Mouse (Mus musculus) forebrain, embryonic 12.5 days (tissue): ENCODE results near the gene Ccdc137. TPM values are rescaled to one million over a fixed set of nuclear protein-coding genes. Genes with fewer than 3 reads are reported as not detected.
A peak's percentile ranks its signal among the peaks of the same experiment; 100 is the strongest.
"Not testable (repeated sequence)": the region's sequence is repeated elsewhere in the genome, so short reads cannot be mapped to it uniquely, and the experiment has no call there.

Source experiments
- ATAC-seq: fragments of 200-750 bp; cut with Nextera tagmentation; 2 replicates; pipeline ENCODE4 v1.8.0; 2017; ENCODE audit warnings: moderate TSS enrichment; ENCODE audit not compliant: low FRiP score
- H3K27ac ChIP-seq: fragments of 300-500 bp; sonication (generic); 2 replicates; pipeline ENCODE4 v1.5.1; 2016; ENCODE audit warnings: mild to moderate bottlenecking
- H3K27me3 ChIP-seq: fragments of 300-500 bp; sonication (generic); 2 replicates; pipeline ENCODE4 v1.6.1; 2016; ENCODE audit warnings: mild to moderate bottlenecking
- H3K36me3 ChIP-seq: fragments of 300-500 bp; sonication (generic); replicated peaks from 2 replicates; pipeline ENCODE4 v1.6.1; 2016; ENCODE audit warnings: mild to moderate bottlenecking
- H3K4me1 ChIP-seq: fragments of 300-500 bp; sonication (generic); 2 replicates; pipeline ENCODE4 v1.6.1; 2016
- H3K4me2 ChIP-seq: fragments of 300-500 bp; sonication (generic); 2 replicates; pipeline ENCODE4 v1.6.1; 2016; ENCODE audit warnings: mild to moderate bottlenecking, moderate library complexity
- H3K4me3 ChIP-seq: fragments of 300-500 bp; sonication (generic); replicated peaks from 2 replicates; pipeline ENCODE4 v1.5.1; 2016; ENCODE audit warnings: mild to moderate bottlenecking
- H3K9ac ChIP-seq: fragments of 300-500 bp; sonication (generic); 2 replicates; pipeline ENCODE4 v1.6.1; 2016; ENCODE audit warnings: mild to moderate bottlenecking
- H3K9me3 ChIP-seq: fragments of 300-500 bp; sonication (generic); 2 replicates; pipeline ENCODE4 v1.6.1; 2016
- WGBS: fragments of 180-500 bp; shearing (Covaris S2); methylation state at CpG from one replicate; pipeline ENCODE4 v1.1.7; 2016; 5-methylcytosine and 5-hydroxymethylcytosine counted together
- polyA plus RNA-seq: library from polyadenylated mRNA; unstranded; fragments of >200 nt; fragmentation: Nextera tagmentation; extraction: Ambion mirVana; gene quantifications from 2 replicates; pipeline ENCODE4 v1.2.1, GENCODE M21; 2016

The Ccdc137 gene
- polyA plus RNA-seq: 34.5 and 35.4 TPM in 2 replicates

GRCm38 (mm10) chr11:120457772-120458751 is at the start of gene Ccdc137, which contains the start of gene Oxld1:
Gene Ccdc137, plus strand, starts transcription at chr11:120458115.
Gene Oxld1, minus strand, starts transcription at chr11:120458068.
- peak; percentile 94 for ATAC-seq
- Histone ChIP-seq H3K4me1 (peaks cover 26% of the 10 kb centered on the region), H3K4me3 (peak within 1 kb of the TSS; percentile 86), H3K27ac (peak within 1 kb of the TSS; percentile 75), H3K9ac (peak within 1 kb of the TSS; percentile 93), H3K9me3 (no peaks in the 10 kb centered on the region), H3K36me3 (peaks cover 36% of the 10 kb centered on the region), H3K27me3 (no peaks in the 10 kb centered on the region), H3K4me2 (peak within 1 kb of the TSS; percentile 73)
- WGBS: 5% methylated on average over 62 of the region's 62 CpGs

GRCm38 (mm10) chr11:120413621-120414020 is 44.3 kb upstream of the Ccdc137 start:
- H3K27me3 ChIP-seq, H3K4me1 ChIP-seq, ATAC-seq, H3K4me3 ChIP-seq, H3K4me2 ChIP-seq, H3K9me3 ChIP-seq, H3K27ac ChIP-seq, H3K9ac ChIP-seq: not testable (repeated sequence)
- 97% methylated on average over 8 of the region's 10 CpGs for WGBS
- H3K36me3 ChIP-seq: peaks cover 95% of the 10 kb centered on the region

- Histone ChIP-seq H3K27me3 (no peaks in the 10 kb centered on the region), H3K36me3 (peaks cover 93% of the 10 kb centered on the region), H3K27ac (no peak overlapping the region), H3K9me3 (no peaks in the 10 kb centered on the region), H3K4me2 (no peak overlapping the region), H3K4me1 (no peaks in the 10 kb centered on the region), H3K4me3 (no peak overlapping the region), H3K9ac (no peak overlapping the region)
- 94% methylated on average over 7 of the region's 7 CpGs for WGBS
- no peak for ATAC-seq
Observed at GRCm38 (mm10) chr11:120417852-120418251, 40.1 kb upstream of the Ccdc137 start.

- no peak for ATAC-seq
- H3K9ac ChIP-seq: no peak overlapping the region
- no peaks in the 10 kb centered on the region for H3K4me1 ChIP-seq
- H3K27ac ChIP-seq: no peak overlapping the region
- H3K4me2 ChIP-seq: no peak overlapping the region
- WGBS: 96% methylated on average over 1 of the region's 1 CpGs
- H3K27me3 ChIP-seq: no peaks in the 10 kb centered on the region
- H3K9me3 ChIP-seq: no peaks in the 10 kb centered on the region
- no peak overlapping the region for H3K4me3 ChIP-seq
- peaks cover 90% of the 10 kb centered on the region for H3K36me3 ChIP-seq
Observed at GRCm38 (mm10) chr11:120418592-120418991, 39.3 kb upstream of the Ccdc137 start.

- peaks cover 83% of the 10 kb centered on the region for H3K36me3 ChIP-seq
- no peak for ATAC-seq
- no peaks in the 10 kb centered on the region for H3K9me3 ChIP-seq
- WGBS: 94% methylated on average over 13 of the region's 13 CpGs
- no peaks in the 10 kb centered on the region for H3K4me1 ChIP-seq
- no peak overlapping the region for H3K4me3 ChIP-seq
- no peak overlapping the region for H3K9ac ChIP-seq
- no peak overlapping the region for H3K4me2 ChIP-seq
- no peaks in the 10 kb centered on the region for H3K27me3 ChIP-seq
- H3K27ac ChIP-seq: no peak overlapping the region
Observed at GRCm38 (mm10) chr11:120422651-120423568, 35.0 kb upstream of the Ccdc137 start.

- Histone ChIP-seq H3K27me3 (no peaks in the 10 kb centered on the region), H3K9me3 (no peaks in the 10 kb centered on the region), H3K4me3 (no peak overlapping the region), H3K9ac (no peak overlapping the region), H3K27ac (no peak overlapping the region), H3K4me1 (no peaks in the 10 kb centered on the region), H3K36me3 (peaks cover 83% of the 10 kb centered on the region), H3K4me2 (no peak overlapping the region)
- no peak for ATAC-seq
- WGBS: 69% methylated on average over 9 of the region's 9 CpGs
Observed at GRCm38 (mm10) chr11:120423569-120424295, 34.2 kb upstream of the Ccdc137 start.

- 91% methylated on average over 3 of the region's 3 CpGs for WGBS
- H3K9me3 ChIP-seq: no peaks in the 10 kb centered on the region
- no peak for ATAC-seq
- no peak overlapping the region for H3K27ac ChIP-seq
- H3K27me3 ChIP-seq: no peaks in the 10 kb centered on the region
- H3K9ac ChIP-seq: no peak overlapping the region
- no peak overlapping the region for H3K4me3 ChIP-seq
- H3K4me2 ChIP-seq: no peak overlapping the region
- no peaks in the 10 kb centered on the region for H3K4me1 ChIP-seq
- peaks cover 63% of the 10 kb centered on the region for H3K36me3 ChIP-seq
Observed at GRCm38 (mm10) chr11:120426727-120427126, 31.2 kb upstream of the Ccdc137 start.

GRCm38 (mm10) chr11:120437152-120437856 is 20.6 kb upstream of the Ccdc137 start, which contains the start of gene Nploc4:
Gene Nploc4, minus strand, starts transcription at chr11:120437708.
- WGBS: under 1% methylated on average over 67 of the region's 77 CpGs
- H3K4me1 ChIP-seq: peaks cover 12% of the 10 kb centered on the region
- peak within 1 kb of the TSS; percentile 83 for H3K27ac ChIP-seq
- H3K9me3 ChIP-seq: no peaks in the 10 kb centered on the region
- H3K9ac ChIP-seq: peak within 1 kb of the TSS; percentile 96
- peaks cover 24% of the 10 kb centered on the region for H3K36me3 ChIP-seq
- peak; percentile 93 for ATAC-seq
- peak within 1 kb of the TSS; percentile 92 for H3K4me3 ChIP-seq
- 0 out of 2 replicates have a peak, but pooled peaks cover 3% of the 10 kb centered on the region for H3K27me3 ChIP-seq
- peak within 1 kb of the TSS; percentile 87 for H3K4me2 ChIP-seq

- Histone ChIP-seq H3K4me1 (peaks cover 12% of the 10 kb centered on the region), H3K4me3 (peak overlapping the region; percentile 92), H3K9me3 (no peaks in the 10 kb centered on the region), H3K27me3 (0 out of 2 replicates have a peak, but pooled peaks cover 3% of the 10 kb centered on the region), H3K4me2 (peak overlapping the region; percentile 87), H3K9ac (peak overlapping the region; percentile 96), H3K36me3 (peaks cover 17% of the 10 kb centered on the region), H3K27ac (peak overlapping the region; percentile 83; the same call in 1 of the 2 replicates)
- WGBS: 30% methylated on average over 12 of the region's 12 CpGs
- no peak for ATAC-seq
Observed at GRCm38 (mm10) chr11:120437857-120438385, 20.0 kb upstream of the Ccdc137 start.

GRCm38 (mm10) chr11:120442344-120442743 is 15.6 kb upstream of the Ccdc137 start, which contains the start of gene Tspan10:
Gene Tspan10, plus strand, starts transcription at chr11:120442644.
- Histone ChIP-seq H3K4me3 (no peak within 1 kb of the TSS), H3K36me3 (no peaks in the 10 kb centered on the region), H3K4me1 (no peaks in the 10 kb centered on the region), H3K9ac (no peak within 1 kb of the TSS), H3K27me3 (0 out of 2 replicates have a peak, but pooled peaks cover 3% of the 10 kb centered on the region), H3K9me3 (no peaks in the 10 kb centered on the region), H3K27ac (no peak within 1 kb of the TSS), H3K4me2 (no peak within 1 kb of the TSS)
- WGBS: 90% methylated on average over 3 of the region's 3 CpGs
- ATAC-seq: no peak
